Mouse (Mus musculus): Measurements from ENCODE around the gene Sp110. TPM values are rescaled to one million over a fixed set of nuclear protein-coding genes. Genes with fewer than 3 reads are reported as not detected.
"Not testable (repeated sequence)": the region's sequence is repeated elsewhere in the genome, so short reads cannot be mapped to it uniquely, and the experiment has no call there.

Sp110 gene
- 0.57 and 0.62 TPM in 2 replicates for polyA plus RNA-seq (2016; fragmentation: Nextera tagmentation; extraction: Ambion mirVana)

- not testable (repeated sequence) for H3K4me3 ChIP-seq; H3K9me3 ChIP-seq; H3K36me3 ChIP-seq; H3K27me3 ChIP-seq (ENCODE audit: insufficient read depth, poor library complexity, severe bottlenecking); DNase-seq (ENCODE audit: low spot score); H3K4me1 ChIP-seq; H3K27ac ChIP-seq
- 71% methylated on average over 17 of the region's 17 CpGs for WGBS
These were observed at the start of gene Sp110 for GRCm38 (mm10) chr1:85598271-85599012. TSS of gene Sp110 (minus strand) at chr1:85598817.

- not testable (repeated sequence) for H3K27me3 ChIP-seq (ENCODE audit: insufficient read depth, poor library complexity, severe bottlenecking); H3K27ac ChIP-seq; H3K9me3 ChIP-seq; DNase-seq (ENCODE audit: low spot score); H3K36me3 ChIP-seq; H3K4me3 ChIP-seq; H3K4me1 ChIP-seq
- WGBS = 72% methylated on average over 4 of the region's 4 CpGs
These were observed 39.5 kb upstream of the Sp110 start for GRCm38 (mm10) chr1:85638144-85638543.

- H3K36me3 ChIP-seq; H3K9me3 ChIP-seq; H3K27ac ChIP-seq; H3K27me3 ChIP-seq (ENCODE audit: insufficient read depth, poor library complexity, severe bottlenecking); H3K4me1 ChIP-seq; H3K4me3 ChIP-seq; DNase-seq (ENCODE audit: low spot score): not testable (repeated sequence)
- WGBS = 63% methylated on average over 3 of the region's 3 CpGs
These were observed 38.3 kb upstream of the Sp110 start for GRCm38 (mm10) chr1:85636936-85637335.

GRCm38 (mm10) chr1:85618689-85619088 is 20.1 kb upstream of the Sp110 start:
- not testable (repeated sequence) for H3K4me1 ChIP-seq; H3K27ac ChIP-seq; DNase-seq (ENCODE audit: low spot score); H3K4me3 ChIP-seq; H3K9me3 ChIP-seq; H3K27me3 ChIP-seq (ENCODE audit: insufficient read depth, poor library complexity, severe bottlenecking); H3K36me3 ChIP-seq
- WGBS = 83% methylated on average over 1 of the region's 1 CpGs

- not testable (repeated sequence) for DNase-seq (ENCODE audit: low spot score); H3K27ac ChIP-seq; H3K27me3 ChIP-seq (ENCODE audit: insufficient read depth, poor library complexity, severe bottlenecking); H3K9me3 ChIP-seq; H3K4me1 ChIP-seq; H3K4me3 ChIP-seq; H3K36me3 ChIP-seq
- 58% methylated on average over 4 of the region's 5 CpGs for WGBS
These were observed 18.5 kb upstream of the Sp110 start for GRCm38 (mm10) chr1:85617161-85617560.

- WGBS = 57% methylated on average over 3 of the region's 3 CpGs
- H3K9me3 ChIP-seq = not testable (repeated sequence)
These were observed 17.2 kb upstream of the Sp110 start for GRCm38 (mm10) chr1:85615819-85616218.

GRCm38 (mm10) chr1:85615096-85615495 is 16.5 kb upstream of the Sp110 start:
- not testable (repeated sequence) for DNase-seq (ENCODE audit: low spot score); H3K9me3 ChIP-seq; H3K4me1 ChIP-seq; H3K27me3 ChIP-seq (ENCODE audit: insufficient read depth, poor library complexity, severe bottlenecking); H3K27ac ChIP-seq; H3K4me3 ChIP-seq; H3K36me3 ChIP-seq
- 87% methylated on average over 3 of the region's 3 CpGs for WGBS

More at GRCm38 (mm10) chr1:85615819-85616218, 17.2 kb upstream of the Sp110 start:
- H3K27ac ChIP-seq; H3K27me3 ChIP-seq (ENCODE audit: insufficient read depth, poor library complexity, severe bottlenecking); DNase-seq (ENCODE audit: low spot score); H3K4me3 ChIP-seq; H3K4me1 ChIP-seq; H3K36me3 ChIP-seq: not testable (repeated sequence)

GRCm38 (mm10) chr1:85610581-85610980 is 12.0 kb upstream of the Sp110 start:
- not testable (repeated sequence) for H3K36me3 ChIP-seq; H3K4me3 ChIP-seq; H3K27ac ChIP-seq; DNase-seq (ENCODE audit: low spot score); H3K9me3 ChIP-seq; H3K4me1 ChIP-seq; H3K27me3 ChIP-seq (ENCODE audit: insufficient read depth, poor library complexity, severe bottlenecking)
- no CpG with 5 or more reads among the region's 4 CpGs for WGBS

GRCm38 (mm10) chr1:85608361-85608760 is 9.7 kb upstream of the Sp110 start:
- not testable (repeated sequence) for H3K36me3 ChIP-seq; DNase-seq (ENCODE audit: low spot score); H3K9me3 ChIP-seq; H3K4me1 ChIP-seq; H3K4me3 ChIP-seq; H3K27me3 ChIP-seq (ENCODE audit: insufficient read depth, poor library complexity, severe bottlenecking); H3K27ac ChIP-seq
- WGBS = 69% methylated on average over 3 of the region's 4 CpGs

GRCm38 (mm10) chr1:85604341-85604740 is 5.7 kb upstream of the Sp110 start:
- 75% methylated on average over 1 of the region's 1 CpGs for WGBS
- H3K36me3 ChIP-seq; H3K9me3 ChIP-seq; H3K27ac ChIP-seq; DNase-seq (ENCODE audit: low spot score); H3K4me1 ChIP-seq; H3K27me3 ChIP-seq (ENCODE audit: insufficient read depth, poor library complexity, severe bottlenecking); H3K4me3 ChIP-seq: not testable (repeated sequence)

GRCm38 (mm10) chr1:85600794-85601193 is 2.2 kb upstream of the Sp110 start:
- H3K4me3 ChIP-seq; H3K27ac ChIP-seq; DNase-seq (ENCODE audit: low spot score); H3K36me3 ChIP-seq; H3K9me3 ChIP-seq; H3K27me3 ChIP-seq (ENCODE audit: insufficient read depth, poor library complexity, severe bottlenecking); H3K4me1 ChIP-seq: not testable (repeated sequence)
- 51% methylated on average over 4 of the region's 4 CpGs for WGBS

GRCm38 (mm10) chr1:85600078-85600477 is 1.5 kb upstream of the Sp110 start, which contains the start of gene Sp140:
TSS of gene Sp140 (plus strand) at chr1:85600378.
- not testable (repeated sequence) for H3K9me3 ChIP-seq; H3K36me3 ChIP-seq; H3K4me3 ChIP-seq; H3K27ac ChIP-seq; H3K27me3 ChIP-seq (ENCODE audit: insufficient read depth, poor library complexity, severe bottlenecking); H3K4me1 ChIP-seq; DNase-seq (ENCODE audit: low spot score)
- WGBS = 60% methylated on average over 1 of the region's 5 CpGs

GRCm38 (mm10) chr1:85592526-85592925 is 6.1 kb downstream of the Sp110 start:
- WGBS = 76% methylated on average over 8 of the region's 8 CpGs
- not testable (repeated sequence) for H3K4me3 ChIP-seq; H3K27ac ChIP-seq; DNase-seq (ENCODE audit: low spot score); H3K27me3 ChIP-seq (ENCODE audit: insufficient read depth, poor library complexity, severe bottlenecking); H3K36me3 ChIP-seq; H3K9me3 ChIP-seq; H3K4me1 ChIP-seq

- DNase-seq (ENCODE audit: low spot score); H3K27ac ChIP-seq: not testable (repeated sequence)
- WGBS = 62% methylated on average over 1 of the region's 2 CpGs
These were observed 9.9 kb downstream of the Sp110 start for GRCm38 (mm10) chr1:85588697-85589096.

More at GRCm38 (mm10) chr1:85588697-85589096, 9.9 kb downstream of the Sp110 start:
- H3K4me3 ChIP-seq; H3K4me1 ChIP-seq; H3K36me3 ChIP-seq; H3K27me3 ChIP-seq (ENCODE audit: insufficient read depth, poor library complexity, severe bottlenecking); H3K9me3 ChIP-seq: not testable (repeated sequence)

Data from heart, embryonic 10.5 days (tissue).